ENCODE assay signal across 17 mouse cellular contexts in genomic region chr2:80414387-80414786, GRCm38 (mm10). TPM values are rescaled to one million over a fixed set of nuclear protein-coding genes. Genes with fewer than 3 reads are reported as not detected.
"Had no signal": no experiment of that assay in that cellular context is flagged by ENCODE, and none has a peak within 500 bp of the region (broad histone marks: within the 10 kb centered on the region; RNA-seq: fewer than 3 reads in every experiment).

No protein-coding gene starts in this region.

- H3K27ac ChIP-seq: kidney, embryonic 15.5 days; limb, embryonic 13.5 days; liver, embryonic 12.5 days; midbrain, embryonic 10.5 days; stomach, embryonic 15.5 days had no signal

- H3K4me3 ChIP-seq: kidney, embryonic 15.5 days; limb, embryonic 13.5 days; liver, embryonic 12.5 days; midbrain, embryonic 10.5 days; myocyte; stomach, embryonic 15.5 days had no signal

- H3K36me3 ChIP-seq: kidney, embryonic 15.5 days; limb, embryonic 13.5 days; liver, embryonic 12.5 days; midbrain, embryonic 10.5 days; stomach, embryonic 15.5 days had no signal

- H3K9me3 ChIP-seq: kidney, embryonic 15.5 days; limb, embryonic 13.5 days; liver, embryonic 12.5 days; midbrain, embryonic 10.5 days; stomach, embryonic 15.5 days had no signal

- H3K4me1 ChIP-seq: liver, embryonic 12.5 days; midbrain, embryonic 10.5 days; stomach, embryonic 15.5 days had no signal

- DNase-seq: kidney, postnatal 14 days; layer of hippocampus, adult 9-11 months; lung, embryonic 14.5 days; lung, postnatal 10 days; lung, postnatal 4 days; midbrain, embryonic 14.5 days; retina, postnatal 1 day; right cerebral cortex, postnatal 4 days; thymus, postnatal 36 days had no signal

- H3K27me3 ChIP-seq: kidney, embryonic 15.5 days; limb, embryonic 13.5 days; liver, embryonic 12.5 days; stomach, embryonic 15.5 days had no signal

RNA-seq across cellular contexts. Expression of gene Frzb, which starts 33.0 kb away (rescaled TPM):
- total RNA-seq: megakaryocyte, adult 5-6 weeks; neutrophil, adult 5-6 weeks had no signal
